Mouse (Mus musculus): ENCODE measurements around the gene Rcan1.

Gene Rcan1

GRCm38 (mm10) chr16:92346297-92346916, 124.3 kb downstream of the Rcan1 start:
- peak; percentile 54 for DNase-seq (ENCODE audit: low spot score)

- DNase-seq (ENCODE audit: low spot score), result no peak
Measured at GRCm38 (mm10) chr16:92345177-92345576, 125.5 kb downstream of the Rcan1 start.

Measured in retina, embryonic 14.5 days (tissue).